Mouse (Mus musculus) retina, postnatal 7 days (tissue): Measurements from ENCODE around the gene Catsper1.
A peak's percentile ranks its signal among the peaks of the same experiment; 100 is the strongest.

Source experiments
- DNase-seq: peaks from one replicate; pipeline ENCODE4 v3.0.0-alpha.2; 2012; ENCODE audit warnings: low read depth, low spot score

The Catsper1 gene

DNA sequence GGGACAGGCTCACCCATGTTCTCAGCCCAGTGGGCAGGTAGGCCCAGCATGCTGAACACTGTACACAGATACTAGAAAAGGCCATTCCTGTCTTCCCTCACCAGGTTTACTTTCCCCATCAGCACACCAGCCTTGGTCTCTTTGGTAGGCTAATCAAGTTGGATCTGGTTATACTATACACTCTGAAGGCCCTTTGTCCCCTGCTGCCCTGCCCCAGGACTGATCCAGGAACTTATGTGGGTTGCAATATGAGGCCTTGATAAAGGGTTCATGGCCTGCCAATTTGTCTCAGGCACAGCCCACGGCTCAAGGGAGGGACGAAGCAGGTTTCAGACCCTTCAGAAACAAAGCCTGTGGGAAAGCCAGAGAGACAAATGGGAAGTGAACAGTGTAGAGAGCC is 18.1 kb downstream of the Catsper1 start:
- no peak for DNase-seq

DNA sequence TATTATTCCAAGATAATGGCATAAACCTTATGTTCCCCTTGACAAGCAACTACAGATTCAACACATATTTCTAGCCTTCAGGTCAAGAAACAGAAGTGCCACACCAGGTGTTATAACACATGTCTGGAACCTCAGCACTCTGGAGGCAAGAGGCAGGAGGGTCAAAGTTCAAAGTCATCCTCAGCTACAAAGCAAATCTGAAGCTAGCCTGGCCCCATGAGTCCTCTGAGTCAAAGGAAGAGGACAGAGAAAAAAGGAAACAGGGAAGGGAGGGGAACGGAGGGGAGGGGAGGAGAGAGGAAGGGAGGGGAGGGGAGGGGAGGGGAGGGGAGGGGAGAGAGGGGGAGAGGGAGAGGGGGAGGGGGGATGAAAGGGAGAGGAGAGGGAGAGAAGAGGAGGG is 20.5 kb downstream of the Catsper1 start:
- no peak for DNase-seq

DNA sequence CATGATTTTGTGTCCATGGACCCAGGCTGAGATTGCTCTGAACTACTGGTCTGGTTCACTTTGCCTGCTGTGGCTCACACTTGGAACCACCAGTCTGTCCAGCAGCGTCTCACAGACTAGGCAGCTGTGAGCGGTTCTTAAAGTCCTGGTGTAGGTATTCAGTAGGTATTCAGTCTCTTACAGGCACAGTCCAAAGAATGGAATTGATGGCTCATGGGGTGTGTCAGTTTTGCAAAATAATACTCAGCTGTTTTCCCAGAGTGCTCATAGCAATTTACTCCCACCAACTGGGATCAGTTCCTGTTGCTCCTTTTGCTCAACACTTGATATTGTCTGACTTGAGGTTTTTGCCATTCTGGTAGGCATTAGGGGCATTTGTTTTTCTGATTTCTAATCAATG is 26.6 kb downstream of the Catsper1 start:
- no peak for DNase-seq

DNA sequence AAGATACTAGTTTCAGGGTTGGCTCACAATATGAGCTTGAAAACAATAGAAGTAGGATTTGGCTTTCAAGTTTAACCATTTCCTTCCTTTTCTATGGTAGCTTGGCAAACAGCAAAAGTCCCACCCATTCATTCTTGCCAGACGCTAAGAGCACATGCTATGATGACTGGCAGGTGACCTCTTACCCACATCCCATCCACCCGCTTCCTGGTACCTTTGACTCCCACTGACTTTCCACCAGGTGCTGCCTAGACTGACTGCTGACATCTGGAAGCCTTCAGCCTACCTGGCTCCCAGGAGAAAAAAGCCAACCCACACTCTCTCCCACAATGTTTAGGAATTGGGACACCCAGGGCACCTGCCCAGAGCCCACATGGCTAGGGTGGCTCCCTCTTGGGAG is 28.6 kb downstream of the Catsper1 start:
- no peak for DNase-seq

DNA sequence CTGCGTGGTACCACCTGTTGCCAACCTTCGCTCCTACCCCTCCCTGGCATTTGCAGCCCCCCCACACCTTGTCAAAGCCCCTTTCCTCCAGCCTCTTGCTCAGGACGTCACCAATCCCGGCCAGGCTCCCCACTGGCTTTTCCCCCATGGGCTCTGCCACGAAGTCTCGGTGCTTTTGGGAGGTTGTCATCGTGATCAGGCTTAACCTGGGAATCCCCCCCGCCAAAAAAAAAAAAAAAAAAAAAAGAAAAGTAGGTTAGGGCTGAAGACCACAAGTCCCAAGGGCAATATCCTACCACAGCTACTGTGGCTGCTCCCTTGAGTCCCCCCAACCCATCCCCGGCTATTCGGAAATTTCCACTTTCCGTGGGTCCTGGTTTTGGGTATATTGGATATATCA is 30.2 kb downstream of the Catsper1 start:
- DNase-seq, result no peak

DNA sequence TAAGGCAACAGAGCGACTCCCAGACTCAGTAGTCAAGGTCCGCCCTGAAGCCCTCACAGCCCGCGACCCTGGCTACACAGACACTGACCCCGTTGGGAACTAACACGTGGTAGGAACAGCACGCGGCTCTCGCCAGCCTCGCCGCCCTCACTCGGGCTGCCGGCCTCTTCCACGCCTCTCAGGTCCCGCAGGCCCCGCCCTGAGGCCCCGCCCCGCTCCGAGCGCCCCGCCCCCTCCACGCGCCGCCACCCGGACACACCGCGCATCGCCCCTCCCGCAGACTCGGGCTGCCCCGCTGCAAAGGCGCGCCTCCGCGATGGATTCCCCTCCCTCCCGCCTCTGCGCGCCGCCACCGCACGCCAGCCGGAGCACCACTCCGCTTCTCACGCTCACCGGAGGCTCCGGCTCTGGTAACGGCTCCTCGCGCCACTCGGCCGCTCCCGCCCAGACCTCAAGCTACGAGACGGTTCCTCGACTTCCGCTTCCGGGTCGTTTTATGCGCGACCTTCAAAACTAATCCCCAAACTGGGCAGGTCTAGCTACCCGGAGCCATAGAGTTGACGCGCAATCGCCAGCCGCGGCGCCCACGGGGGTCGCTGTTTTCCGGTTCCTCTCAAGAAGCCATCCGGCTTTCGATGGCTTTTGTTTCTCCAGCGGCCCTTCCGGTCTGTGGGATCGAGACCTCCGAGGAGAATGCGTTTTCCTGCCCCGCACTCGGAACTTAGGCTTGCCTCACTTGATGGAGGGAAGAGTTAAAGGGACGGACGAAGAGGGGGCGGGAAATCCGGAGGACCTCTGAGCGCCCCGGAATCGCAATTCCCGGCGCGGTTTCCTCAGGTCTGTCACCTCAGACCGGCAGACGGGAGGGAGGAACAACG is 30.9 kb downstream of the Catsper1 start, which contains the start of gene Eif1ad:
TSS of gene Eif1ad (plus strand) at position 567 of the 878 bp plus-strand sequence.
- peak; percentile 96 for DNase-seq

DNA sequence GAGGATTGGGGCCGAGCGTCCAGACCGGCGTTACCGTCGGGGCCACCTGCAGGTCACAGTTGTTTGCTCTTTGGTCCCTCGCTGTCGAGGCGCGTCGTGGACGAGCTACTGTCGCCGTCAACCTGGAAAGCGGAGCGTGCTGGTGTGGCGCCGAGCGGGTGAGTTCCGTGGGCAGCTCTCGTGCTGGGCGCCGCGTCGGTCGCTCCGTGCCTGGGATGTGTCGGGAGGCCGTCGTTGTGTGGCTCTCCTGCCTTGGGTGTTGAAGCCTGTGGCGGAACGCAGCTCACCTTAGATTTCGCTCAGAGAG is 31.5 kb downstream of the Catsper1 start, which contains the start of gene Banf1:
TSS of gene Banf1 (minus strand) at position 116 of the 307 bp plus-strand sequence.
- no peak for DNase-seq

DNA sequence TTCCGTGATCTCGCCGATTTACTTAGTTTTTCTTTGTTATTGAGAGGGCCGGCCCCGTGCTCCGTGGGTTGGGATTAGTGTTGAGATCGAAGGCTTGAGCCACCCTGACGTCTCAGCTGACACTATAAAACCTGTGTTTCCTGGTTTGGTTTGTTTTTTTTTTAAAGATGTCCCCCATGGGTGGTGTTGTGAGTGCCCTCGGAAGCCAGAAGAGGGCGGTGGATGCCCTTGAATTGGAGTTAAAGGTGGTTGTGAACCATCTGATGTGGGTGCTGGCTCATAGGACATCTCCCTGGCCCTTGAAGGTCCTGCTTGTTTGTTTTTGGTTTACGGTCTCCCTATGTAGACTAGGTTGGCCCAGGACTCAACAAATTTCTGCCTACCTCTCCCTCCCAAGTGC is 31.9 kb downstream of the Catsper1 start:
- no peak for DNase-seq

DNA sequence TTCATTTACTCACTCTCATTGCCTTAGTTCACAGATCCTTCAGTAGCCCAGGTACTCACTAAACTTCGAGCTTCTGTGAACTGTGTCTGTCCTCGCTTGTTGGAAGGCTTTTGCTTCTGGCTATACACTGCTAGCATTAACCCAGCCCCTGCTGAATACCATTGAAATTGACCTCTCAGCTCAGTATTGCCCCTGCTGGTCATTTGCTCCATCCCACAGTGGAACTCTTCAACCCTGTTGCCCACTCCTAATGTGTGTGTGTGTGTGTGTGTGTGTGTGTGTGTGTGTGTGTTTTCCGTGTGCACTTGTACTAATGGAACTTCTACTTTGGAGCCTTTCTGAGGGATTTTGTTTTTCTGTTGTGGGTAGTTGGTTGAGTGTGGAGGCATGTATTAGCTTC is 35.4 kb downstream of the Catsper1 start:
- DNase-seq, result no peak

DNA sequence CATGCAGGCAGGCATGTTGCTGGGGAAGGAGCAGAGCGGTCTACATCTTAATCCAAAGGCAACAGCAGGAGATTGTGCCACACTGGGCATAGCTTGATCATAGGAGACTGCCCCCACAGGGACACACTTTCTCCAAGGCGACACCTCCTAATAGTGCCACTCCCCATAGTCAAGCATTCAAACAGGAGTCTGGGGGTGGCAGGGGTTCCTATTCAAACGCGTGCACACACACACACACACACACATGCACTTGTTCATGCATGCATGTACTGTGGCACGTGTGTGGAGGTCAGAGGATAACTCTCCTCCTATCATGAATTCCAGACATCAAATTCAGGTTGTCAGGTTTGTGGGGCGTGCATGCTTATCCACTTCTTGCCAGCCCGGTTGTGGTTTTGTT is 37.2 kb downstream of the Catsper1 start:
- no peak for DNase-seq

DNA sequence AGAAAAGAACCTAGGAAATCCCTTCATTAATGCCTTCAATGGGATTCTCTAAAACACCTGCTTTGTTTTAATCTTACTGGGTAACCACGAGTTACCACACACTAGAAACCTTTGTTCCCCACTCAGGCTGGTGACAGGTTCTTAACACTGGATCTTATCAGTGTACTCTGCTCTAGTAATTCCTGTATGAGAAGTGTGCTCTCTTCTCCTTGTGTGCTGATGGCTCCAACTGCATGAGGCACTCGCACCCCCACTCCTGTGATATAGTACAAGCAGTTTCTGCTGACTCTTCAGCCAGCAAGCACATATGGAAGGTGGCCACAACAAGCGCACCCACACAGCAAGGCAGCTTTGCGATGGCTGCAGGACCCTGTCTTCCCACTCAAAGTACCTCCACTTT is 38.6 kb downstream of the Catsper1 start:
- no peak for DNase-seq

DNA sequence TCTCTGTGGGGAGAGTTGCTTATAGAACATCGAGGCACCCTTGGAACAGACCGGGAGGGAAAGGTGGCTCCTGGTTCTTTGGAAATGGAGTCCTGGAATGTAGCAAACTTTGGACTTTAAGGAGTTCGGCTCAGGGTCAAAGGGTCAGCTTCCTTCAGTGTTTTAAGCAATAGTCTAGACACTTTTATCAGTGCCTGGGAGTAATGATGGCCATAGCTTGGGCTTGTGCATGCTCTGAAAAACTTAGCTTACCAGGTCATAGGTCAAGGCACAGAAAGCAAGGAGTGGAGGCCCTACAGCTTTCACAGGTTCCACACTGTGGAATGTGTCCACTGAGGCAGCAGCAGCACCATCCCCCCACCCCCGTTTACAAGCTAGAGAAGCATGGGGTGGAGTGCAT is 39.2 kb downstream of the Catsper1 start:
- DNase-seq, result no peak

DNA sequence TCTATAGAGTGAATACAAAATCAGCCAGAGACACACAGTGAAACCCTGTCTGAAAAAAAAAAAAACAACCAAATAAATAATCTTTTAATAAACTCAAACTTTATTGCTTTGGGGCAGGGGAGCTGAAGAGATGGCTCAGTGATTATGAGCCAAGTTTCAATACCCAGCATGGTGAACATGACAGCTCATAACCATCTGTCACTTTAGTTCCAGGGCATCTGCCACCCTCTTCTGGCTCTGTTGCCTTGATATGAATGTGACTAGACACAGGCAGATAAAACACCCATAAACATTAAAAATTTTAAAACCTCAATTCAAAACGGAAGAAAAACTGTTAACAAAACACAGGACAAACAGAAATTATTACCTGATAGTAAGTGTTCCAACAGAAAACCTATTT is 41.9 kb downstream of the Catsper1 start:
- DNase-seq, result no peak

DNA sequence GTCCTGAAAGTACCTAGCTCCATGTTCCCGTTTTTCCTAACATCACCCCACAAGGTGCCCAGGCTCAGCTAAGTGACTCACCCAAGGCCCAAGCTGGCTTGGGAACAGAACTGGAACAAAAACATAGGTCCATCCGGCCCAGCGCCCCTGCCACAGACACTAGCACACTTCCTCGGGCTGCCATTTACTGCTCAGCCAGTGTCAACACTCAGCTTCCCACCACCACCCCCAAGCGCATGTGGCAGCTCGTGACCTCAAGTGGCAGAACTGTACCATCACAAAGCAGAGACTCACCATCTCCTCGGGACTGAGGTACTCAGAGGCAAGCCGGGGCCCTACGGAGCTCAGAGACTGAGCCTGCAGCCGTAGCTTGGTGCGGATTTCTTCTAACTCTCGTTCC is 47.8 kb downstream of the Catsper1 start:
- no peak for DNase-seq

DNA sequence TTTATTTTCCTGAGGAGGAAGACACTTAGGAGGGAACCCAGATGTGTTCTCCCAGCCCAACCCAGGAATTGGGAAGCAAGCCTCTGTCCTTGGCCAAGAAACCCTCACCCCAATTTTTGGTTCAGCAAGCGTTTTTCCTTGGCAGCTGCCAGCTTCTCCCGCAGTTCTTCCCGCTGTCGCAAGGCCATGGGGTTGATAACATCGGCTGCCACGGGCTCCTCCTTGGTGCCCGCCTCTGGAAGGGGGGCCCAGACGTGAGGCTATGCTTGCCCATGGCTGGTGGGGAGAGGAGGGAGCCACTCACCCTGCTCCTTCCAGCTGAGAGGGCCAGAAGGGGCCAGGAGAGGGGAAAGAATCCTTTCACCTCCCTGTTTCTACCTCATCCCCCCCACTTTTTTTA is 49.2 kb downstream of the Catsper1 start:
- DNase-seq, result no peak

DNA sequence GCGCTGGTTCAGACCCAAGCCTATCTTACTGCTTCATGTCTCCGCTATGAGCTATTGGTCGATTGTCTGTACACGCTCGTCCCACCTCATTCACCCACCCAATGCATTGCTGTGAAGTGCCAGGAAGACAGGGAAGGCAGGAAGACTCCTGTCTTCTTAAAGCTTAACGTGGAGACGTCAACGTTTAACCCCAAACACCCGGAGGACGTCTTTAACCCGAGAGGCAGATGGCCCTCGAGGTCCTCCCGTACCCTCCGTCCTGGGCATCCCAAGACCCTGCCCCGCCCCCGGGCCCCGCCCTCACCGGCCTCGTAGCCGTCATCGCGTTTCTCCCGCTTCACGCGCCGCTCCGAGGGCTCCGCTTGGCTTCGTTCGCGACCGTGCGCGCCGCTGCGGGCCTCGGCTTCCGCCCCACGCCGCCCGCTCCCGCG is 52.5 kb downstream of the Catsper1 start:
- no peak for DNase-seq

DNA sequence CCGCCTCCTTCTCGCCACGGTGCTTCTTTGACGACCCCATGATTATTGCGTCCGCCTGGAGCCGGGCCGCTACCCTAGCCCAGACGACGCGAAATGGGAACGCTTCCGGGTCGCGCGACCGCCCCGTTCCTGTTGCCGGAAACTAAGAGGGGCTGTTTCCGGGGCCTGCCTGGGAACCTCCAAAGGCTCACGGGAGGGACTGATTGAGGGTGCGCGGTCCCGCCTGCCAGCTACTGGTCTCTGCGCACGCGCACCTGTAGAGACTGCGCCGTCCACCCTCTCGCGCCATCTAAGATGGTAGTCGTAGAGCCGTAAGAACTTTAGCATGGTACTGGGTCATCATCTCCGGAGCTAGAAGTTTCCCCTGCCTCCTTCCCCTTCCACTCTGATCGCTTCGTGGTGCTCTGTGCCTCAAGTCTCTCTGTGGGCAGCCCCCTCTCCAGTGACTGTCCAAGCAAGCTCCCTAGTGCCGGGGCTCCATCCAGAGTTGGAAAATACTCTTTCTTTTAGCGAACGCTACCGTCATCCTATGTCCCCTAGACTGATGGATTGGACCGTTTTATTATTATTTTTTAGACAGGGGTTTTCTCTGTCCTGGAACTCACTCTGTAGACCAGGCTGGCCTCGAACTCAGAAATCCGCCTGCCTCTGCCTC is 53.2 kb downstream of the Catsper1 start, which contains the start of gene Sart1:
TSS of gene Sart1 (minus strand) at position 116 of the 655 bp plus-strand sequence.
- peak; percentile 94 for DNase-seq

DNA sequence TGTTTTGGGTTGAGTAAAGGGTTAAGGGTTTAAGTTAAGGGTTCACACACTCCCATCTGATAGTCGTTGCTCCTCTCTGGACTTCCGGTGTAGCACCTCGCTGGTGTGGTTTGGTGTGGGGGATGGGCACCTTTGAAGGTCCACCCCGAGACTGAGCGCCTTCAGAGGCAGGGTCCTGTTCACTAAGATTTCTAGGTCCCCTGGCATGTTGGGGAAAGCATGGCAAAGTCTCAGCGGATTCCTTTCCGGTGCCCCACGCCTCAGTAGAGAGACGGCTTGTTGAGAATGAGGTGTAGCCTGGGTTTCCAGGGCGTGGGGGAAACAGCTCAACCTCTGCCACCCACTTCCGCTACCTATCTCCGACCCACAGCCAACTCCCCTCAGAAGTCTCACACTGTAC is 54.1 kb downstream of the Catsper1 start:
- DNase-seq, result no peak

DNA sequence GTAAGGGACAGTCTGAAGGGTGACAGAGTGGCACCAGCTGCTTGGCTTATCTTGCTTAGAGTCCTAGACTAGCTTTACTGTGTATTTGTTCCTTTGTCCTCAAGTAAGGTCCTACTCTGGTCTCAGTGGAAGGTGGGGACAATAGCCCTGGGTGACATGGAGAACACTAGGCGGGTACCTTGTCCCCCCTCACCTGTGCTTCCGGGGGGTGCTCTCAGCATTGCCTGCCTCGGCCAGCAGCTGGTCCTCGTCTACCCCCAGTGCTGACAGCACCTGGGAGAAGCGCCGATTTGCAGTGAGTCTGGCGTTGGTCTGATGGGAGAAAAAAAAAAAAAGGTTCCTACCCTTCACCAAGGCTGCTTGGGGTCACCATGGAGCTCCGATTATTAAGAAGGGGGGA is 54.9 kb downstream of the Catsper1 start:
- no peak for DNase-seq

DNA sequence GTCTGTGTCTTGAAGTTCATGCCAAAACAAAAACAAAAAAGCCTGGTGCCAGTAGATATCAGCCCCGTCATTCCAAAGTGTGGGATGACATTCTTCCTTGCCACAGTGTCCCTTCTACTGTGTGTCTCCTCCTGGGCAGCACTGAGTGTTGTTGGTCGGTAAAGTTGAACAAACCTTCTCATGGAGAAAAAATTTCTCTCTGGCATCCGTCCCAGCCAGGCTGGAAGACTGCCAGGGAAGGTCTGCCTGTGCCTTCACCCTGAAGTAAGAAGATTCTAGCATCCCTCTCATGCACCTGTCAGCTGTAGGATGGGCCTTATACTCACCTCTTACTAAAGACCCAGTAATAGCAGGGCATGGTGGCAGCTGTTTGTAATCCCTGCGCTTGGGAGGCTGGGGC is 57.4 kb downstream of the Catsper1 start:
- DNase-seq, result no peak
